Comparison of ENCODE assay signal across 20 mouse cellular contexts in the genomic region with DNA sequence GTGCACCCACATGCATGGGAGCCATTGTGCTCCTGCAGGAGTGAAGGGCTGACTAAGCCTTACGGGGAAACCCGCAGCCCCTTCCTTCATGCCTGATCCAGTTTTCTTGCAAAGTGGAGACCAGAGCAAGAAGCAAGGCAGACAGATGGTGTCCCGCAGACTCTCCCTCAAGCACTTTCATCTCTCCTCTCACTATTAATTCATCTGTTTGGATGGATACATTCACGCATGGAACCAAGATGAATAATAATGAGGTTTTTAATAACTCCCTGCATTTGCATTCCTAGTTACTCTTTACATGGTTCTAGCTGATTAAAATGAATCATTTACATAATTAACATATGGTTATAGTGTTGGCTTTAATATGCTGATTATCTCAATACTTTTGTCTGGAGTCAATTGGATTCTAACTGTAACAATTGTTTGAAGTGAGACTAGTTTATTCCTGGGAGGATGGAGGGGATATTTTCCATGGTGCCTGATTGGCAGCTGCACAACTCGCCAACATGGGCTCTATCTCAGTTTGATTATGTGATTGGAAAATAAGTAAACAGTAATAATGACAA.
DNase-seq lines count a peak whose midpoint lies in the region; ATAC-seq and TF ChIP-seq lines count a peak whose summit lies in the region.
"Had no signal": no experiment of that assay in that cellular context is flagged by ENCODE, and none has a peak within 500 bp of the region (broad histone marks: within the 10 kb centered on the region; RNA-seq: fewer than 3 reads in every experiment).

No protein-coding gene starts in this region.

- H3K9ac ChIP-seq in forebrain, postnatal 0 days = no peak overlapping the region
- H3K9ac ChIP-seq in midbrain, postnatal 0 days (replicated peaks; ENCODE audit: low read length, poor library complexity, severe bottlenecking) = no peak overlapping the region
- H3K9ac ChIP-seq: embryonic facial prominence, embryonic 13.5 days; heart, embryonic 12.5 days had no signal

- no peak for DNase-seq in layer of hippocampus, adult 2 months (ENCODE audit: low spot score in 2 of 2)
- no peak for DNase-seq in layer of hippocampus, adult 9-10 months (ENCODE audit: low spot score)
- DNase-seq in brain, embryonic 18.5 days (ENCODE audit: low read depth, low spot score) = peak; percentile 24
- peak; percentile 21 for DNase-seq in forebrain, postnatal 0 days
- DNase-seq in midbrain, postnatal 0 days (ENCODE audit: low spot score) = peak; percentile 24
- DNase-seq in frontal cortex, postnatal 36 days (ENCODE audit: low spot score in 2 of 2) = no peak
- no peak for DNase-seq in urinary bladder, adult 2 months (ENCODE audit: low spot score)
- DNase-seq: adrenal gland, postnatal 36 days; cerebellum, adult 9-11 months; heart, postnatal 14 days; kidney, adult 9 months; kidney, postnatal 4 days; lung, adult 18-20 months; lung, postnatal 36 days; thymus, postnatal 14 days had no signal

- TF ChIP-seq CTCF in layer of hippocampus, adult 2 months (conservative IDR thresholded peaks at IDR 0.05) = no peak
- TF ChIP-seq CTCF in forebrain, postnatal 0 days (IDR thresholded peaks at IDR 0.05; ENCODE audit: low read depth) = no peak
- no peak for TF ChIP-seq CTCF in midbrain, postnatal 0 days (IDR thresholded peaks at IDR 0.05)

- 19% methylated on average over 5 of the region's 5 CpGs for WGBS in forebrain, postnatal 0 days
- 56% methylated on average over 5 of the region's 5 CpGs for WGBS in midbrain, postnatal 0 days

- H3K4me2 ChIP-seq in forebrain, postnatal 0 days (ENCODE audit: low read depth) = no peak overlapping the region
- no peak overlapping the region for H3K4me2 ChIP-seq in midbrain, postnatal 0 days (ENCODE audit: low read depth, low read length, poor library complexity, severe bottlenecking)
- H3K4me2 ChIP-seq: embryonic facial prominence, embryonic 13.5 days; heart, embryonic 12.5 days; liver, embryonic 11.5 days had no signal

- no peaks in the 10 kb centered on the region for H3K4me1 ChIP-seq in forebrain, postnatal 0 days (ENCODE audit: insufficient read depth)
- no peaks in the 10 kb centered on the region for H3K4me1 ChIP-seq in midbrain, postnatal 0 days (ENCODE audit: insufficient read depth, low read length)
- H3K4me1 ChIP-seq: embryonic facial prominence, embryonic 13.5 days had no signal

- H3K27me3 ChIP-seq in forebrain, postnatal 0 days (ENCODE audit: insufficient read depth, low read length) = no peaks in the 10 kb centered on the region
- H3K27me3 ChIP-seq in midbrain, postnatal 0 days (ENCODE audit: insufficient read depth, low read length) = no peaks in the 10 kb centered on the region
- H3K27me3 ChIP-seq: embryonic facial prominence, embryonic 13.5 days; heart, embryonic 12.5 days had no signal

- ATAC-seq in forebrain, postnatal 0 days = no peak
- no peak for ATAC-seq in midbrain, postnatal 0 days (ENCODE audit: low FRiP score)
- ATAC-seq: inflammation-experienced regulatory T-cells, adult 6 months had no signal

- 0 out of 2 replicates have a peak overlapping the region, but pooled peaks have one; percentile 19 for H3K27ac ChIP-seq in layer of hippocampus, adult 2 months
- H3K27ac ChIP-seq in forebrain, postnatal 0 days (ENCODE audit: low read depth, low read length) = no peak overlapping the region
- no peak overlapping the region for H3K27ac ChIP-seq in midbrain, postnatal 0 days (ENCODE audit: low read depth, low read length)
- H3K27ac ChIP-seq: embryonic facial prominence, embryonic 13.5 days had no signal

- no peaks in the 10 kb centered on the region for H3K9me3 ChIP-seq in forebrain, postnatal 0 days (ENCODE audit: low read length)
- no peaks in the 10 kb centered on the region for H3K9me3 ChIP-seq in midbrain, postnatal 0 days (ENCODE audit: low read length)
- H3K9me3 ChIP-seq: embryonic facial prominence, embryonic 13.5 days; heart, embryonic 12.5 days had no signal

- no peak overlapping the region for H3K4me3 ChIP-seq in layer of hippocampus, adult 2 months
- H3K4me3 ChIP-seq in forebrain, postnatal 0 days (ENCODE audit: low read depth, low read length) = no peak overlapping the region
- no peak overlapping the region for H3K4me3 ChIP-seq in midbrain, postnatal 0 days (ENCODE audit: low read depth, low read length)
- H3K4me3 ChIP-seq: embryonic facial prominence, embryonic 13.5 days; heart, embryonic 12.5 days; myocyte had no signal

- no peaks in the 10 kb centered on the region for H3K36me3 ChIP-seq in forebrain, postnatal 0 days (ENCODE audit: insufficient read depth)
- H3K36me3 ChIP-seq in midbrain, postnatal 0 days (ENCODE audit: insufficient read depth, low read length) = no peaks in the 10 kb centered on the region
- H3K36me3 ChIP-seq: embryonic facial prominence, embryonic 13.5 days; heart, embryonic 12.5 days had no signal

Comparison
In these comparisons a context has a peak if more than half of its experiments do, and no peak if none do; other contexts are left out.
1. DNase-seq: peak in brain, embryonic 18.5 days (single experiment), forebrain, postnatal 0 days (single experiment) and midbrain, postnatal 0 days (single experiment); none in layer of hippocampus, adult 2 months (0 of 2), layer of hippocampus, adult 9-10 months (single experiment), frontal cortex, postnatal 36 days (0 of 2) and urinary bladder, adult 2 months (single experiment).